Mouse (Mus musculus) neural tube, embryonic 14.5 days (tissue): Measurements from ENCODE around the gene Ntm. TPM values are rescaled to one million over a fixed set of nuclear protein-coding genes. Genes with fewer than 3 reads are reported as not detected.

Experiments used
- ATAC-seq: fragments of 200-750 bp; cut with Nextera tagmentation; 2 replicates; pipeline ENCODE4 v1.8.0; 2017; ENCODE audit warnings: low read depth, mild to moderate bottlenecking, moderate TSS enrichment, moderate library complexity
- H3K27ac ChIP-seq: fragments of 300-500 bp; sonication (generic); 2 replicates; pipeline ENCODE4 v1.5.1; 2014; ENCODE audit warnings: low read depth, mild to moderate bottlenecking, control low read depth, low read length, moderate library complexity, mixed read lengths
- H3K27me3 ChIP-seq: fragments of 300-500 bp; sonication (generic); 2 replicates; pipeline ENCODE4 v1.6.1; 2014; ENCODE audit warnings: low read length; ENCODE audit not compliant: control insufficient read depth, insufficient read depth
- H3K36me3 ChIP-seq: fragments of 300-500 bp; sonication (generic); 2 replicates; pipeline ENCODE4 v1.6.1; 2014; ENCODE audit warnings: low read length, mixed read lengths; ENCODE audit not compliant: control insufficient read depth, insufficient read depth
- H3K4me1 ChIP-seq: fragments of 300-500 bp; sonication (generic); 2 replicates; pipeline ENCODE4 v1.6.1; 2014; ENCODE audit warnings: low read length; ENCODE audit not compliant: control insufficient read depth, insufficient read depth
- H3K4me2 ChIP-seq: fragments of 300-500 bp; sonication (generic); 2 replicates; pipeline ENCODE4 v1.6.1; 2014; ENCODE audit warnings: mild to moderate bottlenecking, low read depth, low read length, control low read depth
- H3K4me3 ChIP-seq: fragments of 300-500 bp; sonication (generic); 2 replicates; pipeline ENCODE4 v1.5.1; 2014; ENCODE audit warnings: low read depth, low read length, control low read depth, mixed read lengths
- H3K9ac ChIP-seq: fragments of 300-500 bp; sonication (generic); replicated peaks from 2 replicates; pipeline ENCODE4 v1.6.1; 2014; ENCODE audit warnings: low read depth, mild to moderate bottlenecking, control low read depth, low read length, mixed read lengths
- H3K9me3 ChIP-seq: fragments of 300-500 bp; sonication (generic); 2 replicates; pipeline ENCODE4 v1.6.1; 2016; ENCODE audit warnings: low read length; ENCODE audit not compliant: control insufficient read depth
- WGBS: fragments of 180-500 bp; shearing (Covaris S2); extraction: QIAGEN DNeasy Blood & Tissue Kit; methylation state at CpG from one replicate; pipeline ENCODE4 v1.1.7; 2014; 5-methylcytosine and 5-hydroxymethylcytosine counted together
- polyA plus RNA-seq: library from polyadenylated mRNA; unstranded; fragments of >200 nt; fragmentation: Nextera tagmentation; extraction: Ambion mirVana; gene quantifications from 2 replicates; pipeline ENCODE4 v1.2.1, GENCODE M21; 2014

Ntm gene
- polyA plus RNA-seq, 1 experiment from 2014 or later: 237 TPM

DNA sequence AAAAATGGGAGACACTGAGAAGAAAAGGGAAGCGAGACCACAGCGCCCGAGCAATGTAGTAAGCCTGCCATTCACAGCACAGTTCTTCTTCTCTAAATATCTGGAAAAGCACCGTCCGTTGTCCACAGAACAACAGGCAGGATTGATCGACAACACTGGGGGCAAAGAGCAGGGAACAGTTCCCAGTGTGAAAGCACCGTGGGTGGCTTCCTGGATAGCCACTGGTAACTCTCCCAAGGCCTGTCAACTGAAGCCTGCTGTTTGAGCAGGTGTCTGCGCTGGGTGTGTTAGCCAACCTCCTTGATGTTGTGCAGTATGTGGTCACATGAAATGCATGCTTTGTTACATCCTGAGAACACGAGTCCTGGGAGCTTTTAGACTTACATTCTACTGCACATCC is 531.4 kb downstream of the Ntm start:
- H3K4me2 ChIP-seq: no peak overlapping the region
- ATAC-seq: no peak
- no peaks in the 10 kb centered on the region for H3K36me3 ChIP-seq
- H3K4me1 ChIP-seq: peaks cover 11% of the 10 kb centered on the region; the same call in 1 of the 2 replicates
- no peak overlapping the region for H3K27ac ChIP-seq
- no peak overlapping the region for H3K4me3 ChIP-seq
- no peaks in the 10 kb centered on the region for H3K9me3 ChIP-seq
- 64% methylated on average over 9 of the region's 9 CpGs for WGBS
- H3K9ac ChIP-seq: no peak overlapping the region
- H3K27me3 ChIP-seq: no peaks in the 10 kb centered on the region

DNA sequence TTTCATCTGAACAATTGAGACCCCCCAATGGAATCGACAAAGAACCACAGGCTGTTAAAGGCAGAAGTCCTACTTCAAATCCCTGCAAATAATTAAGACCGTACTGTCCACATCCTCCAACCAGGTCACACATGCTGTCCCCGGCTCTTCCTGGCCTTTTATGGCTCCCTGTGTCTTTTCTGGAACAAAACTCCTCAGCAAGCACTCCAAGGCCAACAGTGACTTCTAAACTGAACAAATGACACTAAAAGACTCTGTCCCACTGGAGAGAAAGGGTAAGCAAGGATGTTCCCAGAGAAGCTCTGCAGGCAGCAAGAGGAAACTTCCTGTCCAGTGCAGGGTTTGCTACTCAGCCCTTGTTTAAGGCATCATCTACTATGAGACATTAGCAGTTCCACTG is 532.8 kb downstream of the Ntm start:
- H3K9me3 ChIP-seq: no peaks in the 10 kb centered on the region
- no peak overlapping the region for H3K27ac ChIP-seq
- WGBS: 67% methylated on average over 3 of the region's 3 CpGs
- H3K4me1 ChIP-seq: peaks cover 11% of the 10 kb centered on the region; the same call in 1 of the 2 replicates
- H3K36me3 ChIP-seq: no peaks in the 10 kb centered on the region
- no peak for ATAC-seq
- no peak overlapping the region for H3K4me3 ChIP-seq
- no peak overlapping the region for H3K4me2 ChIP-seq
- no peak overlapping the region for H3K9ac ChIP-seq
- no peaks in the 10 kb centered on the region for H3K27me3 ChIP-seq

DNA sequence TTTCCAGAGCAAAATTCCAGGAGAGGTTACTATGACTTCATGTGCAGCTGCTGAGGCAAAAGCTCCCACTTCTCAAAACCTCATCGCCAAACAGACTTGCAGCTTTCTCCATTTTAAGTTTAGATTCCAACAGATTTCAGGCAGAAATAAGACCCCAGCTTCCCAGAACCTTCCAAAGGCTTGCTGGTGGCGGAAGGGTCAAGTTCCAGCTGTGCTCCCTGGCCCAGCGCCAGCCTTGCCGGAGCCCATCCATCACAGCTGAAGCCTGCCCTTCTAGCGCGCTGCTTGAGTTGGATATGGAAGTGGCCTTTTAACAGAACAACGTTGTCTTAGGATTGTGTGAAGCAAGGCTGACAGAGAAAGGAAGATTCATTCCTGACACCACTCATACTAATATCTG is 534.6 kb downstream of the Ntm start:
- H3K36me3 ChIP-seq: no peaks in the 10 kb centered on the region
- peaks cover 5% of the 10 kb centered on the region; the same call in 1 of the 2 replicates for H3K4me1 ChIP-seq
- no peaks in the 10 kb centered on the region for H3K9me3 ChIP-seq
- no peak overlapping the region for H3K4me2 ChIP-seq
- H3K27ac ChIP-seq: no peak overlapping the region
- H3K27me3 ChIP-seq: no peaks in the 10 kb centered on the region
- WGBS: 22% methylated on average over 7 of the region's 7 CpGs
- no peak overlapping the region for H3K9ac ChIP-seq
- H3K4me3 ChIP-seq: no peak overlapping the region
- ATAC-seq: no peak

DNA sequence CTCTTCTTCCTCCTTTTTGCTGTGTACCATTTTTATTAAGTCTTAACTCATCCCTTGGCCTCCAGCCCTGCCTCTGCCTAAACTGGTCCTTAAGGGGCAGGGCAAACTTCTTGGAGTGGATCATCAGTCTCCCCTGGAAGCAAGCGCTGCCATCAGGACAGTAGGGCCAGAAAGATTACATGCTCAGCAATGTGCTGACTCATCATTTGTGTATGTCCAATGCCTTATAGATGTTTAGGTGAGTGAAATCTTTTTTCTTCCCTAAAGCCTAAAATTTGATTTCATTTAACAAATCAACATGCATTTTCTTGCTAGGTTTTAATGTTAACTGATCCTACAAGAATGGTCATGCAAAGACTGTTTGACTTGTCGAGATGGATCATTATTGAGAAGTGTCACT is 536.7 kb downstream of the Ntm start:
- Histone ChIP-seq H3K4me3 (no peak overlapping the region), H3K9me3 (no peaks in the 10 kb centered on the region), H3K9ac (no peak overlapping the region), H3K27me3 (no peaks in the 10 kb centered on the region), H3K36me3 (no peaks in the 10 kb centered on the region), H3K27ac (no peak overlapping the region), H3K4me1 (peaks cover 5% of the 10 kb centered on the region; the same call in 1 of the 2 replicates), H3K4me2 (no peak overlapping the region)
- no peak for ATAC-seq
- 95% methylated on average over 2 of the region's 2 CpGs for WGBS

DNA sequence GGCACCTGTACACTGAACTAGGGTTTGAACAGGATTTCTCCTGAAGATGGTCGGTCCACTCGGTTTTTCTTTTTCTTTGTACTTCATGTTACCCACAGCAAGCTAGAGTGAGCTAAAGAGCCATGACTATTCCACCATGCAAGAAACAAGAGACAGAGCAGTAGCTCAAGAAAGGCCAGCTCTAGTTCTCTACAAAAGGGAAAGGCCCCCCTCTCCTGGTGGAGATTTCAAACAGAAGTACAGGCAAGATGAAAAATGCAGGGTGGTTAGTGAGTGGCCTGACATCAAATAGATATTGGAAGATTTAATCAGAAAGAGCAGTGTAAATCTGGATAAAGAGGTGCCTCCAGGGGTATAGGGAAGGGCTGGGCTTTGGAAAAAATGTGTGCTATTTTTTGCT is 547.4 kb downstream of the Ntm start:
- Histone ChIP-seq H3K4me2 (no peak overlapping the region), H3K27ac (no peak overlapping the region), H3K9ac (no peak overlapping the region), H3K4me1 (peaks cover 10% of the 10 kb centered on the region; the same call in 1 of the 2 replicates), H3K9me3 (no peaks in the 10 kb centered on the region), H3K27me3 (no peaks in the 10 kb centered on the region), H3K4me3 (no peak overlapping the region), H3K36me3 (no peaks in the 10 kb centered on the region)
- ATAC-seq: no peak
- WGBS: 83% methylated on average over 2 of the region's 2 CpGs

DNA sequence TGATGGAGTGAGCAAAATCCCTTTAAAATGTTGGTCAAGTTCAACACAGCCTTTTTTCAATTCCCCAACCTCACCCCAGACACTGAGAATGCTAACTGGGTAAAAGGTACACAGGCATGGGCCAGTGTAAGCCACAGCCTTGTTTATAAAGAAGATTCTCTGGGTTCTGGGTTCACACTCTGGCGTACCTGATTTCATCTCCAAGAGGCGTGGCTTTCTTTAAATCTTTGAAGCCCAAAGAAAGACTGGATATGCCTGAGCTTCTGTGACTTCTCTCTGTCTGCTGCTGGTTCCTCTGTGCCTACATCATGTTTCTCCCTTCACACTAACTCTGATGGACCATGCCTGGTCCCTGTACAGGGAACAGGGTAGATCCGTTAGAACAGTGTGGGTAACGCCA is 549.8 kb downstream of the Ntm start:
- no peaks in the 10 kb centered on the region for H3K9me3 ChIP-seq
- H3K4me3 ChIP-seq: peak overlapping the region; percentile 56
- no peak for ATAC-seq
- H3K27ac ChIP-seq: no peak overlapping the region
- no peaks in the 10 kb centered on the region for H3K27me3 ChIP-seq
- 76% methylated on average over 4 of the region's 4 CpGs for WGBS
- H3K4me1 ChIP-seq: peaks cover 10% of the 10 kb centered on the region; the same call in 1 of the 2 replicates
- H3K36me3 ChIP-seq: no peaks in the 10 kb centered on the region
- no peak overlapping the region; the same call in 1 of the 2 replicates for H3K9ac ChIP-seq
- peak overlapping the region; percentile 83 for H3K4me2 ChIP-seq

DNA sequence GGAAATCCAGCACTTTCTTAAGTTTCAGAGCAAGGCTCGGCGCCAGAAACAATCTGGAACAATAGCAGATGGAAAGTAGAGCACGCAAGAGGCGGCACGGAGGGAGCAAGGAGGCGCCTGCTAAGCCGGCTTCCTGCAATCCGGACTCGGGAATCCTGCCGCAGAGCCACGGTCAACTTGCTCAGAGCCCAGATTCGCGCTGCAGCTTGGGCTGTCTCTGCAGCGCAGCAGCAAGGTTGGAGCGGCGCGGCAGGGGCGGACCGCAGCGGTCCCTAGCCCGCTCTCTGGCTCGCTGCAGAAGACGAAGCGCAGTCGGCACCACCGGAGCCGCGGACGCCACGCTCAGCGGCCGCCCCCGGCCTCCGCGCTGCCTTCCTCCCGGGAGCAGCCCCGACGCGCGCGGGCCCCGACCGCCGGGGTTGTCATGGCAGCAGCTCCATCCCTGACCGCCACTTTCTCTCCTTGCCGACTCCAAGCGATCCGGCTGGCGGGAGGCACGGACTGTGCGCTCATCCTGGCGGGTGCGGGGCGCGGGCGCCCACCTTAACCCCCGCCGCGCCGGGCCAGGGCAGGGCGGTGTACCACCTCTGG is 550.7 kb downstream of the Ntm start:
- Histone ChIP-seq H3K9me3 (no peaks in the 10 kb centered on the region), H3K4me3 (peak overlapping the region; percentile 56), H3K4me1 (peaks cover 10% of the 10 kb centered on the region; the same call in 1 of the 2 replicates), H3K4me2 (peak overlapping the region; percentile 83), H3K9ac (peak overlapping the region; percentile 70), H3K27ac (peak overlapping the region; percentile 84), H3K36me3 (no peaks in the 10 kb centered on the region), H3K27me3 (no peaks in the 10 kb centered on the region)
- ATAC-seq: peak; percentile 87
- WGBS: under 1% methylated on average over 58 of the region's 61 CpGs

DNA sequence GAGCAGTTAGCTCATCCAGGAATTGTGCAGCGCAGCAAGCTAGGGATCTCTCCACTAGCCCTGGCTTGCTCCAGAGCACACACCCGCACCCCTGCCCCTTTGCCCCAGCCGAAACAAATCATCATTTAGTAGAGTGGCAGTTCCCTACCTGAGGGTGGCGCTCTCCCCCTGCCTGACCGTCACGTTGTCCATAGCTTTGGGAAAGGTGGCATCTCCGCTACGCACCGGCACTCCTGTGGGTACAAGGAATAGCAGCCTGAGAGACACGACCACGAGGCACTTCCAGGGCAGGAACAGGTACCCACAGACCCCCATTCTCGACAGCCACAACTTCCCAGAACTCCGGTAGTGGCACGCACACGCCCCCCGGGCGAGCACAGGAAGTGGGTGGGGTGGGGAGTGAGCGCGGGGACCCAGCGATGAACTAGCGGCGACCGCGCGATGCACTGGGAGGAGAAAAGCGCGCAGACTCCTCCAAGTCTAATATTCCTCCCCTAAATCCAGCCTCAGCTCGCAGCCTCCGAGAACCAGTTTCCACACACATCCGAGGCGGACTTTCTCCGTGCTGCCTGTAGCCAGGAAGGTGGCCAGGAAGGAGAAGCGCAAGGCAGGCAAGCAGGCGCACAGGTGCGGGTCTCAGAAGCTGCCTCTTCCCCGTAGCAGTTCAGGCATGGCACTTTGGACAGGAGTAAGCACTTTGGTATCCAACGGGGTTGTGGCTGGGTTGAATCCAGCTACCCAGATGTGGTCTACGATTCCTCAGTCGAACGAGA is 551.3 kb downstream of the Ntm start:
- peak; percentile 50 for ATAC-seq
- peak overlapping the region; percentile 70 for H3K9ac ChIP-seq
- no peaks in the 10 kb centered on the region for H3K27me3 ChIP-seq
- H3K9me3 ChIP-seq: no peaks in the 10 kb centered on the region
- H3K4me1 ChIP-seq: peaks cover 10% of the 10 kb centered on the region; the same call in 1 of the 2 replicates
- peak overlapping the region; percentile 83 for H3K4me2 ChIP-seq
- H3K36me3 ChIP-seq: no peaks in the 10 kb centered on the region
- WGBS: under 1% methylated on average over 35 of the region's 40 CpGs
- H3K4me3 ChIP-seq: peak overlapping the region; percentile 56
- H3K27ac ChIP-seq: peak overlapping the region; percentile 84

DNA sequence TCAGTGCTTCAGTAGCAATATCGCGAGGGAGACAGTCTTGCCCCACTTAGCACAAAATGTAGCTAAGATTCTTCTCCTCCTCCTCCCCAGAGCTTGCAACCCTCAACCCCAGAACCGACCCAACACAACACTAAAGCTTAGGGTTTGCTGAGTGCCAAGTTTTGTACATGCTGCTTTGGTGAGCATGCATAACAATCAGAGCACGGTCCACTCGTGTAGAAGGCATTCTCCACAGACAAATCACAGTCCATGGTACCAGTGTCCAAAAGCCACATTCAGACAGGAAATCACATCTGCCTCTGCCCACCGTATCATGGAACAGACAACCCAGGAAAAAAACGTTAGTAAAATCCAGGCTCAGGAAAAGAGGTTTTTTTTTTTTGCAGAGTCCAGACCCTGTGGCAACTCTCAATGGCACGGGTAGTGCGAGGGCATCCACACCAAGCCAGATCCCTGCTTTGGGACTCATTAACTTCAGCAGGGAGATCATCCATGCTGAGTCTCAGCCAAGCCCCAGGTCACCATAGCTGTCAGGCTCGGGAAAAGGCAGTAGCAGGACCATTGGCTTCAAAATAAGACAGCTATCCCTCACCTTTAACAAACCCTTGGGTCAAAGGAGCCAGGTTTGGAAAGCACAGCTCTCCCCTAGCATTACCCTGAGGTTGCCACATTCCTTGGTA is 552.1 kb downstream of the Ntm start:
- Histone ChIP-seq H3K4me2 (peak overlapping the region; percentile 83), H3K4me1 (peaks cover 10% of the 10 kb centered on the region; the same call in 1 of the 2 replicates), H3K27me3 (no peaks in the 10 kb centered on the region), H3K4me3 (peak overlapping the region; percentile 56), H3K9me3 (no peaks in the 10 kb centered on the region), H3K36me3 (no peaks in the 10 kb centered on the region), H3K9ac (peak overlapping the region; percentile 70), H3K27ac (peak overlapping the region; percentile 84; the same call in 1 of the 2 replicates)
- no peak for ATAC-seq
- WGBS: 52% methylated on average over 10 of the region's 10 CpGs
